Mouse (Mus musculus): ENCODE results near the gene Hoxa4. TPM values are rescaled to one million over a fixed set of nuclear protein-coding genes. Genes with fewer than 3 reads are reported as not detected.
A peak's percentile ranks its signal among the peaks of the same experiment; 100 is the strongest.

Hoxa4 gene
- polyA plus RNA-seq, 1 experiment from 2014 or later: 0.35 TPM

DNA sequence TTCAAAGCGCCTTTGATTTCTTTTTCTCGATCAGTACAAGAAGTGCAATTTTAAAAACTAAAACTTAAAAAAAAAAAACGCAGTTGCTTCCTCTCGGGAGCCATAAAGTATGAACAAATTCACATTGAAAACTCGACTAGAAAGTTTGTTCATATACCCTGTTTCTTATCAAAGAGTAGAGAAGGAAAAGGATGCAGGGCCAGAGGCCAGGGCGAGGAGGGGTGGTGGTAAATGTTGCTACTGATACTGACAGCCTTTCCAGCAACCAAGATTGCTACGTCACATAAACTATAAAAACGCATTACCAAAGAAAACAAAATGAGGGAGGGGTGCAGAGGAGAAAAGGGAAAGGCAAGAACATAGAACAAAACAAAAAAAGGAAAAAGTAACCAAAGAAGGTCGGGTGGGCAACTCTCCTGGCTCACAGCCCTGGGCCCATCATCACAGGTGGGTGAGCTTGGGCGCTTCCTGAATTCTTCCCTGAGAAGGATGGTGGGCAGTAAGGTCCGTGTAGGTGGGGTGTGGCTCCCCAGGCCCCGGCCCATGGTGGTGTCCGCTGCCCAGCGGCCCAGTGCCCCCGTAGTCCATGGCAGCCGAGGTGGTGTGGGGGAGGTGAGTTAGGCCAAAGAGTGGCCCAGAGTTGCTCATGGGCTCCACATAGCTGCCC, 21.9 kb downstream of the Hoxa4 start:
- H3K4me3 ChIP-seq (replicated peaks): no peak overlapping the region
- 40% methylated on average over 16 of the region's 16 CpGs for WGBS
- H3K27me3 ChIP-seq: peaks cover 69% of the 10 kb centered on the region
- H3K9ac ChIP-seq (replicated peaks): no peak overlapping the region
- H3K27ac ChIP-seq: peak overlapping the region; percentile 60; the same call in 1 of the 2 replicates
- no peaks in the 10 kb centered on the region for H3K9me3 ChIP-seq
- no peak for ATAC-seq (ENCODE audit: insufficient number of reproducible peaks, insufficient read depth, low FRiP score, low TSS enrichment, low read depth)
- 0 out of 2 replicates have a peak overlapping the region, but pooled peaks have one; percentile 28 for H3K4me2 ChIP-seq
- H3K4me1 ChIP-seq (replicated peaks): peaks cover 71% of the 10 kb centered on the region
- peaks cover 14% of the 10 kb centered on the region; the same call in 1 of the 2 replicates for H3K36me3 ChIP-seq

DNA sequence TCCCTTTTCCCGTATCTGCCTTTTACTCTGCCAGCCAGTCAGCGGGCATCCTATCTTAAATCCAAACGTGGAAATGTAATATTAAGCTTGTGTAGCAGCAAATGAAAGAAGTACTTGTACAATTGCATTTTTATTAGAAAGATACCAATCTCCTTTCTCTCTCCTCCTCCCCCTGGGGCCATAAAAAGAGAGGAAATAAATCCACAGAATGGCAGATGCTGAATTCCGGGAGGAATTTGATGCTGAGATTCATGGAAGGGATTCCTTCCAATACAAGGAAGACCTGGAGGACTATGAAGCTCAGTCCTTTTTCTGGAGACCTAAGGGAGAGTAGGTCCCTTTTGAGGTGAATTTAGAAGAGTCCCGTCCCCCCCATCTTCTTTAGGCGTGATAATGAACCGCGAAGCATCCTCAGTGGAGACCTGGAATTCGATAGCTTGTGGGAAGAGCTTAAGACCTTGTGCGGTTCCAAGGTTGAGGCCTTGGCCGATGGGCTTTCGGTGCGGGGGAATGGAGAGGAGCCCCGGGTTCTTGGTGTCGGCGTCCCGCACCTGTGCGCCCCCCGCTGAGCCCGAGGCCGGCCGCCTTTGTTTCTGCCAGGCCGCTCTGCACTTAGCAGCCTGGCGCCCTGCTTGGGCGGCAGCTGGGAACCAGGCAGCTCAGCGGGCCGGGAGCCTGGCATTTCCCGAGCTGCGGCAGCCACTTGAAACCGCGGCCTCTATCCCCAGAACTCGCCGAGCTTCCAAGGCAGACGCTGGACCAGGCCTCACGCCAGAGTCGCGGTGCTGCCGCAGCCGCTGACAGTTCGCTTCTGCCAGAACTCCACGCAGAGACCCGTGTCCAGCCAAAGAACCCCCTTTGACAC, 23.1 kb downstream of the Hoxa4 start:
- peaks cover 80% of the 10 kb centered on the region for H3K27me3 ChIP-seq
- WGBS: 6% methylated on average over 42 of the region's 42 CpGs

DNA sequence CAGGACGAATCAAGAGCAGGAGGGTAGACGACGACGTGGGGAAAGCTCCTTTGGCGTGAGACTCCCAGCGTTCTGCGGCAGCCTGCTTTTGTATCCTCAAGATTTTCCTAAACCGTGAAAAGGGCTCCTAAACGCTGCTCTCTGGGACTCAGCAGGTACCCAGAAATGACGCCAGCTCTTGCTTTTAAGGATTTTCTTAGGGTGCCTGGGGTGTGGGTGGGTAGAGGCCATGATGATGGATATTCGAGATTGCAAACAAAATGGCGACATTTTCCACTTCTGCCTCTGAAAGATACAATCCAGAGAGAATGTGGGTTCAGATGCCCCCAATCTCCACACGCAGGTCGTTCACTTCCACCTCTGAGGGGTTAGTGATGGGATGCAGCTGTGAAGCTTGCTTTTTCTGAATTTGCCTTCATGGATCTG, 23.8 kb downstream of the Hoxa4 start:
- Histone ChIP-seq H3K4me1 (replicated peaks) (peaks cover 78% of the 10 kb centered on the region), H3K9me3 (no peaks in the 10 kb centered on the region), H3K4me3 (replicated peaks) (no peak overlapping the region), H3K9ac (replicated peaks) (no peak overlapping the region), H3K4me2 (0 out of 2 replicates have a peak overlapping the region, but pooled peaks have one; percentile 36), H3K36me3 (peaks cover 14% of the 10 kb centered on the region; the same call in 1 of the 2 replicates), H3K27ac (no peak overlapping the region), H3K27me3 (peaks cover 87% of the 10 kb centered on the region)
- ATAC-seq (ENCODE audit: insufficient number of reproducible peaks, insufficient read depth, low FRiP score, low TSS enrichment, low read depth): no peak
- WGBS: 14% methylated on average over 14 of the region's 14 CpGs

More for the DNA sequence above, 23.1 kb downstream of the Hoxa4 start:
- H3K27ac ChIP-seq: 0 out of 2 replicates have a peak overlapping the region, but pooled peaks have one; percentile 45
- ATAC-seq (ENCODE audit: insufficient number of reproducible peaks, insufficient read depth, low FRiP score, low TSS enrichment, low read depth): no peak
- H3K4me3 ChIP-seq (replicated peaks): peak overlapping the region; percentile 21
- peaks cover 14% of the 10 kb centered on the region; the same call in 1 of the 2 replicates for H3K36me3 ChIP-seq
- peak overlapping the region; percentile 36; the same call in 1 of the 2 replicates for H3K4me2 ChIP-seq
- peaks cover 78% of the 10 kb centered on the region for H3K4me1 ChIP-seq (replicated peaks)
- H3K9me3 ChIP-seq: no peaks in the 10 kb centered on the region
- 0 out of 2 replicates have a peak overlapping the region, but pooled peaks have one; percentile 19 for H3K9ac ChIP-seq (replicated peaks)

DNA sequence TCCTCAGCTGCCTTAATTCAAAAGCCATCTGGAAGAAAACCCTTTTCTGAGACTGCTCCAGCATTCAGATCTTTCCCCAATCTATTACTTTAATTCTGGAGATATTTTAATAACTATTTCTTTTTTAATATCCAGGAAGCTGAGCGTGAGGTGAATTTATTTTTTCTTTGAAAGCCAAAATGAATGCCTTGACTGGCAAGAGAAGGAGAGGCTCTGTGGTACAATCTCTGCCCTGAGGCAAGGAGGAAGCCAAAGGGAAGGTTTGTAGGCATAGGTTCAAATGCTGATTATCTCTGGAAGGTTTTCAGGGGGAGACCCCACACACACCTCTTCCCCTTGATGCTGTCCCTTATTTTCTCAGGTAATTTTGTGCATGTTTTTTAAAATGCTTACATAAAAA, 24.4 kb downstream of the Hoxa4 start:
- no peak overlapping the region for H3K4me2 ChIP-seq
- no peak overlapping the region for H3K27ac ChIP-seq
- H3K4me1 ChIP-seq (replicated peaks): peaks cover 73% of the 10 kb centered on the region
- H3K4me3 ChIP-seq (replicated peaks): no peak overlapping the region
- peaks cover 88% of the 10 kb centered on the region for H3K27me3 ChIP-seq
- no peak for ATAC-seq (ENCODE audit: insufficient number of reproducible peaks, insufficient read depth, low FRiP score, low TSS enrichment, low read depth)
- no peak overlapping the region for H3K9ac ChIP-seq (replicated peaks)
- no peaks in the 10 kb centered on the region for H3K9me3 ChIP-seq
- 31% methylated on average over 1 of the region's 1 CpGs for WGBS
- H3K36me3 ChIP-seq: peaks cover 14% of the 10 kb centered on the region; the same call in 1 of the 2 replicates

DNA sequence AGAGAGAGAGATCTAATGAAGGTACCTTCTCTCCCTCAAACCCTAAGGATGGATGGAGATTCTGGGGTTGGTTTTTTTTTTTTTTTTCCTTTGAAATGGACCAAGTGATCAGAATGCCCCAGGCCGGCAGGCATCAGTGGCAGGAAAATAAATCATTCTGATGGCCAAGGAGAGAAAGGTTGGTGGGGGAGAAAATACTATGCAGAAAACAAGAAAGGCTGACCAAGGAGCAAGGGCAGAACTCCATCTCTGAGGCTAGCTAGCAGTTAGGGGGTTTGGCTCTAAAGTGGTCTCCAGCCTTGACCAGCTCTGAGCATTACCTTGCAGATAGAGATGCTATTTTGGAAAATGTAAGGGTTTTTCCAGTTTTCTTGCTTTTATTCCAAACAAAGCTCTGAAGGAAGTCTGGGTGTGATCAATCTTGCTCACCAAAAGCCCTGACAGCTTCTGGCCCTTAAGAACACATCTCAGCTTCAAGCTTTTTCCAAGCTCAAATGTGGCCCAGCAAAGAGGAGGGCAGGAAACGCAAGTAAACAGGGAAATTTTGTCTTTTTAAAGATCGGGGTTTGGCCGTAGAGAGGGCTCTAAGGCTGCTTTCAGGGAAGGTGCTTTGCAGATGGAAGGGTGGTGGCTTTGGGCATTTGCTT, 25.0 kb downstream of the Hoxa4 start:
- Histone ChIP-seq H3K27ac (no peak overlapping the region), H3K9ac (replicated peaks) (no peak overlapping the region)
- 12% methylated on average over 4 of the region's 4 CpGs for WGBS

DNA sequence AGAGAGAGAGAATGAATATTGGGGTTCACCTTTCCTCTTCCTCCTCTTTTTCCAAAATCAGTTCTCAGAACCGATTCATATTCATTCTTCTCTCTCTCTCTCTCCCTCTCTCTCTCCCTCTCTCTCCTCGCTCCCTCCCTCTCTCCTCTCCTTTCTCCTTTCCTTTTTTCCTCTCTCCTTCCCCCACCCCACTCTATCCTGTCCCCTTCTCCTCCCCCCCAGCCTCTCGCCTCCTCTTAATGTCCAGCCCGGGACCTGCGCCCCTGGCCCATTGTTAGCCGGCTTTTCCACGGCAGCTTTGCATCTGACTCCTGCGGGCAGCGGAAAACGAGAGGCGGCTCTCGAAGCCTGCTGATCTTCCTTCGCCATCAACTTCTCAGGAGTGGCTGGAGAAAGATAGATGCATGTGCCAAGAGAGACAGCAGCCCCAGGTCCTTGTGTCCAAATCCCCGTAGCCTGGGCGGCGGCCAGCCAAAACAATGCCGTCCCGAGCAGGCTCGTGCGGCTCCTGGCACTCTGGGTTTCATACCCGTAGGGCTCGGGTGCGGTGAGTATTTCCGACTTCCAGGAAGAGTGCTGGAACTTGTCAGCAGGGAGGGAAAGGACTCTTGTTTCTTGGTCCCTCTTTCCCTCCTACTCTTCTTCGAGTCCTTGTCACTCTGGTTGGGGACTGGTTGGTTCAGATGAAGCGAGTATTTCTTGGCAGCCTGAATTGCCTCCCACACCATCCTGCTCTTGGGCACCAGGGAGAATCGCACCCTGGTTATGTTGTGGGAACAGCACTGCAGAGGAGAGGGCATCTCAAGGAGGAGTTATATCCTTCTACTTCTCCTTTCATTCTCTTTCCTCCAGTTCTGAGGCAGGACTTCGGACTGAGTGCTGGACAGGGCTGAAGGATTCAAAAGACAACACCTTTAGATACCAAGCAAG, 25.8 kb downstream of the Hoxa4 start:
- ATAC-seq (ENCODE audit: insufficient number of reproducible peaks, insufficient read depth, low FRiP score, low TSS enrichment, low read depth): no peak
- Histone ChIP-seq H3K27ac (no peak overlapping the region), H3K9ac (replicated peaks) (0 out of 2 replicates have a peak overlapping the region, but pooled peaks have one; percentile 35), H3K4me1 (replicated peaks) (peaks cover 71% of the 10 kb centered on the region), H3K4me2 (peak overlapping the region; percentile 64), H3K27me3 (peaks cover 78% of the 10 kb centered on the region), H3K4me3 (replicated peaks) (peak overlapping the region; percentile 37), H3K9me3 (no peaks in the 10 kb centered on the region), H3K36me3 (peaks cover 14% of the 10 kb centered on the region; the same call in 1 of the 2 replicates)
- WGBS: 3% methylated on average over 28 of the region's 28 CpGs

More for the DNA sequence above, 25.0 kb downstream of the Hoxa4 start:
- Histone ChIP-seq H3K27me3 (peaks cover 86% of the 10 kb centered on the region), H3K4me3 (replicated peaks) (no peak overlapping the region), H3K9me3 (no peaks in the 10 kb centered on the region), H3K4me2 (0 out of 2 replicates have a peak overlapping the region, but pooled peaks have one; percentile 64), H3K4me1 (replicated peaks) (peaks cover 72% of the 10 kb centered on the region), H3K36me3 (peaks cover 14% of the 10 kb centered on the region; the same call in 1 of the 2 replicates)
- no peak for ATAC-seq (ENCODE audit: insufficient number of reproducible peaks, insufficient read depth, low FRiP score, low TSS enrichment, low read depth)

DNA sequence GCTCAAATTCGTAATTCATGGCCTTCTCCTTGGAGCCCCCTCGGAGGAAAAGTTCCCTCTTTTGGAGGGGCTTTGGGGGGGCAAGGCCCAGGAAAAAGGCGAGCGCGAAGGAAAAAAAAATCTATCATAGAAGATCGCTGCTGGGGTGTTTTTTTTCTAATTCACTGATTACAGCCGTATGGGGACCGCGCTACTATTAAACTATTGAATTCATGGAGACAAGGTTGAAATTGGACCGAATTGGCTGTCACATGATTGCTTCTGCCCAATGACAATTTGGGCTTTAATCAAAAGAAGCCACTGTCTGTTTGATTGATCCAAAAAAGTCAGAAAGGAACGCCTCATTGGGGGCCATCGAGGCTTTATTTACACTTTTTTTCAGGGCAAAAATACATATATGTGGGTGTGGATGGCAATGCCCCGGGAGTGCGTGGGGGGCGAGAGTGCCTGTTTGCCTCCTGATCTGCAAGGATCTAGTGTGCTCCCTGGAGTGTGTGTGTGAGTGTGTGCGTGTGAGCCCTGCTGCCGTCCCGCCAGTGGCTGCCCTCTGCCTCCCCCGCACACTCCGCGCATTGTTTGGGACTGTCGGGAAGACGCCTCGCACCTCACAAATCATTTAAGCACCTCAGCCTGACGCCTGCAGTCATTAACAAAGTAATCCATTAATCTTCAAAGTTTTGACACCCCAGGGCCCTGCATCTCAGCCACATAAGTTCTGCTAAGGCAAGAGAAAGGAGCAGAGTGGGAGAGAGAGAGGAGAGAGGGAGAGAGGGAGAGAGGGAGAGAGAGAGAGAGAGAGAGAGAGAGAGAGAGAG, 26.7 kb downstream of the Hoxa4 start, which contains the start of gene Hoxa2:
Hoxa2 (minus strand) TSS at position 206 of the 815 bp plus-strand sequence.
- Histone ChIP-seq H3K36me3 (peaks cover 6% of the 10 kb centered on the region; the same call in 1 of the 2 replicates), H3K9ac (replicated peaks) (peak within 1 kb of the TSS; percentile 59), H3K4me2 (peak within 1 kb of the TSS; percentile 64), H3K4me3 (replicated peaks) (peak within 1 kb of the TSS; percentile 37), H3K27me3 (peaks cover 78% of the 10 kb centered on the region), H3K27ac (peak within 1 kb of the TSS; percentile 51; the same call in 1 of the 2 replicates), H3K4me1 (replicated peaks) (peaks cover 71% of the 10 kb centered on the region), H3K9me3 (no peaks in the 10 kb centered on the region)
- WGBS: under 1% methylated on average over 25 of the region's 25 CpGs
- ATAC-seq (ENCODE audit: insufficient number of reproducible peaks, insufficient read depth, low FRiP score, low TSS enrichment, low read depth): no peak

DNA sequence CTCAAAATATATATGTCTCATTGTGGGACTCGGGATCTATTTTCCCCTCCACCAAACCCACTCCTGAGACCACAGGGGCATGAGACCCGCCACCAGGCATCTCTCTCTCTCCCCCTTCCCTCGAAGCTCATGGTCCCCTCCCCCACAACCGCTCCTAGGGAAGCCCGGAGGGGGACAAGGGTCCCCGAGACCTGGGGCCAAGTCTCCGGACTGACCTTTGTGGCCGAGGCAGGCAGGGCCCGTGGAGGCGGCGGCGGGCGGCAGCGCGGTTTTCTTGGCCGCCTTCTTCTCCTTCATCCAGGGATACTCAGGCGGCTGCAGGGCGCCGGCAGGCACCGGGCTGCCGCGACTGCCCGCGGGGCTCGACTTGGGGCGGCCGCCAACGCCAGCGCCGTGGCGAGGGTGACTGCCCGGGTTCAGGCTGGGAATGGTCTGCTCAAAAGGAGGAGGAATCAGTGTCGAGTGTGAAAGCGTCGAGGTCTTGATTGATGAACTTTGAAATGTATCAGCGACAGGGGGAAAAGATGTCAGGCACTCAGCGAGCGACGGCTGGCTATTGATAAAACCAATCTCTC, 27.4 kb downstream of the Hoxa4 start:
- ATAC-seq (ENCODE audit: insufficient number of reproducible peaks, insufficient read depth, low FRiP score, low TSS enrichment, low read depth): no peak

More for the DNA sequence above, 27.4 kb downstream of the Hoxa4 start:
- WGBS: under 1% methylated on average over 39 of the region's 39 CpGs
- Histone ChIP-seq H3K4me2 (peak overlapping the region; percentile 64), H3K36me3 (0 out of 2 replicates have a peak, but pooled peaks cover 2% of the 10 kb centered on the region), H3K27ac (peak overlapping the region; percentile 51; the same call in 1 of the 2 replicates), H3K9ac (replicated peaks) (peak overlapping the region; percentile 59), H3K27me3 (peaks cover 81% of the 10 kb centered on the region), H3K9me3 (no peaks in the 10 kb centered on the region), H3K4me1 (replicated peaks) (peaks cover 75% of the 10 kb centered on the region), H3K4me3 (replicated peaks) (peak overlapping the region; percentile 37)
